8 mouse cellular contexts compared by ENCODE assay signal in the genomic region with DNA sequence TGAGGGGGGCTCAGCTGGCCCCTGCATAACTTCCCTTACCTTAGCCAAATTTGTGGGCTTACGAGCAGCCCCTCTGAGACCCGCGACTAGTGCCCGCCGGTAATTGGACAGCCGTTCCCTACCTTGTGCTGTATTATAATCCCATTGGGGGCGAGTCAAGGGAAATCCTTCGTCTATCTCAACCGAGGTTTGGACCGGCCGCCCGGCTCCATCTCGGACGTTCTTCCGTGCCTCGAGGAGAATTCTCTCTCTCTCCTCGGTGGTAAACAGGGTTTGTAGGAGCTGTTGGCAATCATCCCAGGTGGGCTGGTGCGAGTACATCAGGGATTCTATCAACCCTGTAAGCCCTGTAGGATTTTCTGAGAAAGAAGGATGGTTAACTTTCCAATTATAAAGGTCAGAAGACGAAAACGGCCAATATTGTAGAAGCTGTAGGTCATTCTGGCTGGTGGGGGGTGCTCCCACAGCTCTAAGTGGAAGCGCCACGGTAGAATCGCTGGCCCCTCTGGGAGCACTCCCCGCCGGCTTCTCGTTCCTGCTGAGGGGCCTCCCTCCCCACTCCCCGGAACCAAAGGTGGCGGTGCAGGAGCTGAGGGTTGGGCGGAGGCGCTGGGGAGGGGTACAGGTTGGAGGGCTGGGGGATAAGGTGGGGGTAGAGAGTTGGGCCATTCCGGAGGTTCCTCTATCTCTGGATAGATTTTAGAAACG.
DNase-seq lines count a peak whose midpoint lies in the region; ATAC-seq lines count a peak whose summit lies in the region.

No protein-coding gene starts in this region.

- H3K9me3 ChIP-seq in heart, embryonic 14.5 days (ENCODE audit: control insufficient read depth, low read length) = peaks cover 63% of the 10 kb centered on the region
- H3K9me3 ChIP-seq in liver, embryonic 11.5 days (ENCODE audit: control insufficient read depth, low read length) = peaks cover 64% of the 10 kb centered on the region
- peaks cover 63% of the 10 kb centered on the region for H3K9me3 ChIP-seq in neural tube, embryonic 15.5 days (replicated peaks)

- peak overlapping the region in 1 of 2 experiments; percentile 8; a peak in 1 of 4 replicates for H3K4me3 ChIP-seq in heart, embryonic 14.5 days (ENCODE audit: control insufficient read depth in 1 of 2, insufficient read depth in 1 of 2, low read depth in 1 of 2, low read length in 2 of 2)
- H3K4me3 ChIP-seq in liver, embryonic 11.5 days (ENCODE audit: low read depth, low read length) = no peak overlapping the region
- no peak overlapping the region for H3K4me3 ChIP-seq in neural tube, embryonic 15.5 days (replicated peaks)

- no peaks in the 10 kb centered on the region for H3K36me3 ChIP-seq in heart, embryonic 14.5 days (ENCODE audit: control insufficient read depth, insufficient read depth, low read length)
- peaks cover 21% of the 10 kb centered on the region for H3K36me3 ChIP-seq in liver, embryonic 11.5 days (ENCODE audit: control insufficient read depth, insufficient read depth, low read length)
- H3K36me3 ChIP-seq in neural tube, embryonic 15.5 days = peaks cover 29% of the 10 kb centered on the region

- peaks cover 8% of the 10 kb centered on the region; the same call in 1 of the 2 replicates for H3K27me3 ChIP-seq in heart, embryonic 14.5 days (ENCODE audit: control insufficient read depth, insufficient read depth, low read length)
- peaks cover 9% of the 10 kb centered on the region for H3K27me3 ChIP-seq in liver, embryonic 11.5 days (replicated peaks; ENCODE audit: control insufficient read depth, insufficient read depth, low read length)
- no peaks in the 10 kb centered on the region for H3K27me3 ChIP-seq in neural tube, embryonic 15.5 days (replicated peaks)

- H3K4me2 ChIP-seq in heart, embryonic 14.5 days (ENCODE audit: low read length) = 0 out of 2 replicates have a peak overlapping the region, but pooled peaks have one; percentile 6
- no peak overlapping the region for H3K4me2 ChIP-seq in liver, embryonic 11.5 days
- H3K4me2 ChIP-seq in neural tube, embryonic 15.5 days = no peak overlapping the region

- no peak overlapping the region for H3K27ac ChIP-seq in heart, embryonic 14.5 days (replicated peaks in 1 of 2; ENCODE audit: control insufficient read depth in 1 of 2, insufficient read depth in 1 of 2, low read depth in 2 of 2, low read length in 2 of 2)
- no peak overlapping the region for H3K27ac ChIP-seq in liver, embryonic 11.5 days (ENCODE audit: low read depth, low read length)
- no peak overlapping the region for H3K27ac ChIP-seq in neural tube, embryonic 15.5 days (replicated peaks)

- WGBS in heart, embryonic 14.5 days = 65% methylated on average over 32 of the region's 32 CpGs
- 67% methylated on average over 32 of the region's 32 CpGs for WGBS in liver, embryonic 11.5 days
- WGBS in neural tube, embryonic 15.5 days = 69% methylated on average over 32 of the region's 32 CpGs

- no peaks in the 10 kb centered on the region for H3K4me1 ChIP-seq in heart, embryonic 14.5 days (ENCODE audit: control insufficient read depth in 2 of 2, insufficient read depth in 2 of 2, low read length in 2 of 2)
- no peaks in the 10 kb centered on the region for H3K4me1 ChIP-seq in liver, embryonic 11.5 days (replicated peaks; ENCODE audit: control insufficient read depth, insufficient read depth, low read length)
- H3K4me1 ChIP-seq in neural tube, embryonic 15.5 days = no peaks in the 10 kb centered on the region

- peak; percentile 54 for ATAC-seq in heart, embryonic 14.5 days (ENCODE audit: insufficient number of reproducible peaks, insufficient read depth, low FRiP score, low read depth)
- peak; percentile 42 for ATAC-seq in liver, embryonic 11.5 days (replicated peaks; ENCODE audit: low FRiP score)
- ATAC-seq in neural tube, embryonic 15.5 days (ENCODE audit: low FRiP score) = peak; percentile 56
- no peak for ATAC-seq in inflammation-experienced regulatory T-cells, adult 6 months

- DNase-seq in kidney, postnatal 25 days = peak; percentile 14 to 55
- no peak for DNase-seq in kidney, postnatal 10 days
- DNase-seq in embryo, embryonic 10.5 days (ENCODE audit: low spot score) = peak; percentile 19
- peak; percentile 53 for DNase-seq in liver, embryonic 11.5 days (ENCODE audit: low spot score)
- no peak for DNase-seq in left cerebral cortex, adult 11 months (ENCODE audit: low spot score)

- no peak overlapping the region for H3K9ac ChIP-seq in heart, embryonic 14.5 days (ENCODE audit: low read length)
- no peak overlapping the region for H3K9ac ChIP-seq in liver, embryonic 11.5 days (ENCODE audit: low read depth, low read length)
- H3K9ac ChIP-seq in neural tube, embryonic 15.5 days (replicated peaks) = no peak overlapping the region

Comparison
In these comparisons a context has a peak if more than half of its experiments do, and no peak if none do; other contexts are left out.
1. DNase-seq: peak in kidney, postnatal 25 days (2 of 2), embryo, embryonic 10.5 days (single experiment) and liver, embryonic 11.5 days (single experiment); none in kidney, postnatal 10 days (single experiment) and left cerebral cortex, adult 11 months (single experiment).